Mouse (Mus musculus) CH12.LX (cell line): ENCODE measurements around the gene Nudt16l1. TPM values are rescaled to one million over a fixed set of nuclear protein-coding genes. Genes with fewer than 3 reads are reported as not detected.
A peak's percentile ranks its signal among the peaks of the same experiment; 100 is the strongest.

Experiments used
- DNase-seq: peaks from one replicate; pipeline ENCODE4 v3.0.0-alpha.2; 2013; ENCODE audit errors: extremely low read depth
- H3K27ac ChIP-seq: 2 replicates; pipeline ENCODE4 v1.5.1; 2012; ENCODE audit warnings: low read depth, mild to moderate bottlenecking, control low read depth, moderate library complexity; ENCODE audit not compliant: insufficient read depth
- H3K27me3 ChIP-seq: replicated peaks from 2 replicates; pipeline ENCODE3; 2012; ENCODE audit warnings: inconsistent platforms
- H3K36me3 ChIP-seq, 2 experiments: replicated peaks in 1 of 2; 2 replicates each; pipeline versions ENCODE3 to v1.6.1; 2012; ENCODE audit warnings: inconsistent platforms in 1 of 2, low read length in 1 of 2, mild to moderate bottlenecking in 1 of 2, mixed read lengths in 1 of 2, moderate library complexity in 1 of 2; ENCODE audit not compliant: control insufficient read depth in 1 of 2, insufficient read depth in 1 of 2
- H3K4me1 ChIP-seq, 2 experiments: 2 replicates each; pipeline ENCODE4 v1.6.1; 2012; ENCODE audit warnings: inconsistent platforms in 1 of 2, moderate library complexity in 1 of 2; ENCODE audit not compliant: insufficient read depth in 2 of 2, control insufficient read depth in 1 of 2
- H3K4me2 ChIP-seq: 2 replicates; pipeline ENCODE4 v1.6.1; 2012; ENCODE audit warnings: low read depth, mild to moderate bottlenecking, control low read depth; ENCODE audit not compliant: poor library complexity, insufficient read depth, severe bottlenecking
- H3K4me3 ChIP-seq, 3 experiments: fragments of 150-350 bp in 1 of 3; sonication (generic) in 1 of 3; replicated peaks in 1 of 3; 2 replicates each; pipeline versions ENCODE3 to v1.5.1; 2011 to 2012; ENCODE audit warnings: low read depth in 2 of 3, low read length in 2 of 3, mild to moderate bottlenecking in 2 of 3, moderate library complexity in 2 of 3, control low read depth in 1 of 3, improper control_type of control experiment in 1 of 3, inconsistent platforms in 1 of 3, mixed read lengths in 1 of 3; ENCODE audit not compliant: poor library complexity in 1 of 3
- H3K79me2 ChIP-seq: replicated peaks from 2 replicates; pipeline ENCODE4 v1.6.1; 2012; ENCODE audit warnings: mild to moderate bottlenecking, moderate library complexity; ENCODE audit not compliant: control insufficient read depth, poor library complexity, insufficient read depth, severe bottlenecking; ENCODE audit errors: extremely low read depth
- H3K9ac ChIP-seq: 2 replicates; pipeline ENCODE4 v1.6.1; 2012; ENCODE audit warnings: low read depth, mild to moderate bottlenecking, control low read depth, moderate library complexity; ENCODE audit not compliant: insufficient read depth
- H3K9me3 ChIP-seq: replicated peaks from 2 replicates; pipeline ENCODE3; 2012; ENCODE audit warnings: low read length, inconsistent platforms, mixed read lengths
- CTCF ChIP-seq, 2 experiments: IDR thresholded peaks in 1 of 2; conservative IDR thresholded peaks in 1 of 2; 2 replicates each; pipeline ENCODE4 v1.5.1; 2011 to 2012; ENCODE audit warnings: low read depth in 2 of 2, low read length in 2 of 2, improper control_type of control experiment in 1 of 2, inconsistent platforms in 1 of 2, mild to moderate bottlenecking in 1 of 2, moderate library complexity in 1 of 2
- ETS1 ChIP-seq: conservative IDR thresholded peaks from 2 replicates; pipeline ENCODE4 v1.6.1; 2012; ENCODE audit warnings: low read depth, mild to moderate bottlenecking, inconsistent platforms, low read length, improper control_type of control experiment, moderate library complexity
- HCFC1 ChIP-seq: IDR thresholded peaks from 2 replicates; pipeline ENCODE4 v1.6.1; 2012; ENCODE audit warnings: low read depth, mild to moderate bottlenecking, inconsistent platforms, low read length, improper control_type of control experiment
- KAT2A ChIP-seq: IDR thresholded peaks from 2 replicates; pipeline ENCODE4 v1.6.1; 2012; ENCODE audit warnings: low read length, improper control_type of control experiment, inconsistent platforms; ENCODE audit not compliant: insufficient replicate concordance
- MYC ChIP-seq: IDR thresholded peaks from 2 replicates; pipeline ENCODE4 v1.6.1; 2011; ENCODE audit warnings: low read depth, mild to moderate bottlenecking, improper control_type of control experiment, low read length
- NRF1 ChIP-seq: IDR thresholded peaks from 2 replicates; pipeline ENCODE4 v1.6.1; 2014; ENCODE audit warnings: low read depth, mild to moderate bottlenecking, inconsistent platforms, low read length, improper control_type of control experiment, moderate library complexity
- POLR2AphosphoS2 ChIP-seq: IDR thresholded peaks from 2 replicates; pipeline ENCODE4 v1.6.1; 2011; ENCODE audit warnings: low read depth, low read length, improper control_type of control experiment
- RAD21 ChIP-seq: IDR thresholded peaks from 2 replicates; pipeline ENCODE4 v1.6.1; 2011; ENCODE audit warnings: low read depth, mild to moderate bottlenecking, low read length, improper control_type of control experiment, moderate library complexity
- SMC3 ChIP-seq: IDR thresholded peaks from 2 replicates; pipeline ENCODE4 v1.6.1; 2011; ENCODE audit warnings: low read depth, low read length, improper control_type of control experiment
- ZMIZ1 ChIP-seq: IDR thresholded peaks from 2 replicates; pipeline ENCODE4 v1.6.1; 2012; ENCODE audit warnings: low read depth, mild to moderate bottlenecking, inconsistent platforms, low read length, improper control_type of control experiment
- dilution Hi-C: fragments of 300-500 bp; cut with MboI; formaldehyde crosslinking; loops from 2 replicates; pipeline ENCODE4 v1.14.3; 2020; ENCODE audit warnings: low sequenced_read_pairs; ENCODE audit not compliant: extremely low pct_unique_long_range_greater_than_20kb, extremely low pct_ligation_motif_present
- in situ Hi-C: fragments of 300-500 bp; cut with MboI; formaldehyde crosslinking; loops from 3 replicates; pipeline ENCODE4 v1.14.3; 2019; ENCODE audit warnings: low sequenced_read_pairs, low pct_ligation_motif_present, low pct_unique_long_range_greater_than_20kb, mixed read lengths
- polyA plus RNA-seq: library from polyadenylated mRNA; unstranded; fragments of >175 nt; gene quantifications from 2 replicates; pipeline ENCODE4 v1.2.1, GENCODE M21; 2012; ENCODE audit warnings: low read depth; ENCODE audit not compliant: insufficient read length
- total RNA-seq, 2 experiments: library from RNA; depleted of rRNA; stranded (reverse); fragments of 300-350 nt in 1 of 2; fragments of >200 nt in 1 of 2; gene quantifications; 2 replicates each; pipeline ENCODE4 v1.2.3; 2012 to 2014

Gene Nudt16l1
- total and polyA plus RNA-seq, 3 experiments = 36.3 to 101 (median 65.7) TPM

- H3K27me3 ChIP-seq = no peaks in the 10 kb centered on the region
- in situ Hi-C loops (no loop called here), dilution Hi-C loops (no loop called here)
- peaks cover 0 to 4% of the 10 kb centered on the region in 2 experiments for H3K36me3 ChIP-seq
- H3K4me2 ChIP-seq = no peak overlapping the region
- H3K9ac ChIP-seq = no peak overlapping the region
- TF ChIP-seq SMC3 (no peak), POLR2AphosphoS2 (no peak), HCFC1 (no peak)
- H3K79me2 ChIP-seq = no peaks in the 10 kb centered on the region
- H3K4me3 ChIP-seq = no peak overlapping the region
- no peak for DNase-seq
- no peaks in the 10 kb centered on the region for H3K9me3 ChIP-seq
- peaks cover 8 to 33% of the 10 kb centered on the region in 2 experiments for H3K4me1 ChIP-seq
- no peak overlapping the region for H3K27ac ChIP-seq
Observed at GRCm38 (mm10) chr16:4896249-4897027, 42.1 kb upstream of the Nudt16l1 start.

- Histone ChIP-seq H3K4me2 (no peak overlapping the region), H3K9ac (no peak overlapping the region), H3K9me3 (no peaks in the 10 kb centered on the region), H3K79me2 (no peaks in the 10 kb centered on the region), H3K4me1 (peaks cover 8 to 33% of the 10 kb centered on the region in 2 experiments), H3K36me3 (peaks cover 0 to 4% of the 10 kb centered on the region in 2 experiments), H3K4me3 (no peak overlapping the region), H3K27me3 (no peaks in the 10 kb centered on the region), H3K27ac (no peak overlapping the region)
- TF ChIP-seq CTCF (conservative IDR thresholded peaks at IDR 0.05 in 1 of 2, IDR thresholded peaks at IDR 0.05 in 1 of 2; ENCODE audit: low read depth in 2 of 2, low read length in 2 of 2) = peak in 1 of 2 experiments; percentile 50; a peak in 2 of 4 replicates
- TF ChIP-seq ETS1 = no peak
- no peak for TF ChIP-seq MYC
- no peak for TF ChIP-seq NRF1
- DNase-seq = peak; percentile 41
- in situ Hi-C loops (no loop called here), dilution Hi-C loops (no loop called here)
Observed at GRCm38 (mm10) chr16:4897146-4897730, 41.3 kb upstream of the Nudt16l1 start.

- no peak for TF ChIP-seq KAT2A
- no peak for TF ChIP-seq ZMIZ1
- TF ChIP-seq RAD21 = no peak
- Histone ChIP-seq H3K4me3 (no peak overlapping the region), H3K4me2 (no peak overlapping the region), H3K4me1 (peaks cover 8 to 28% of the 10 kb centered on the region in 2 experiments), H3K36me3 (peaks cover 0 to 3% of the 10 kb centered on the region in 2 experiments), H3K27me3 (no peaks in the 10 kb centered on the region), H3K79me2 (no peaks in the 10 kb centered on the region), H3K9ac (no peak overlapping the region), H3K9me3 (no peaks in the 10 kb centered on the region), H3K27ac (no peak overlapping the region)
- in situ Hi-C loops = no loop called here
- dilution Hi-C loops = no loop called here
- DNase-seq = peak; percentile 51
Observed at GRCm38 (mm10) chr16:4898881-4899280, 39.7 kb upstream of the Nudt16l1 start.
